Mouse (Mus musculus) forebrain, embryonic 11.5 days (tissue): ENCODE measurements around the gene As3mt. TPM values are rescaled to one million over a fixed set of nuclear protein-coding genes. Genes with fewer than 3 reads are reported as not detected.

Experiments
- ATAC-seq: fragments of 200-750 bp; cut with Nextera tagmentation; replicated peaks from 2 replicates; pipeline ENCODE4 v1.8.0; 2017; ENCODE audit warnings: moderate TSS enrichment; ENCODE audit not compliant: low FRiP score
- DNase-seq: peaks from one replicate; pipeline ENCODE4 v3.0.0-alpha.2; 2017; ENCODE audit warnings: low spot score
- H3K27ac ChIP-seq: fragments of 300-500 bp; sonication (generic); 2 replicates; pipeline ENCODE4 v1.5.1; 2014; ENCODE audit warnings: low read depth, low read length
- H3K27me3 ChIP-seq: fragments of 300-500 bp; sonication (generic); 2 replicates; pipeline ENCODE4 v1.6.1; 2014; ENCODE audit warnings: mild to moderate bottlenecking, low read length, mixed read lengths; ENCODE audit not compliant: control insufficient read depth, insufficient read depth
- H3K36me3 ChIP-seq: fragments of 300-500 bp; sonication (generic); 2 replicates; pipeline ENCODE4 v1.6.1; 2014; ENCODE audit warnings: mild to moderate bottlenecking, low read length, moderate library complexity, mixed read lengths; ENCODE audit not compliant: control insufficient read depth, insufficient read depth
- H3K4me1 ChIP-seq: fragments of 300-500 bp; sonication (generic); replicated peaks from 2 replicates; pipeline ENCODE4 v1.6.1; 2014; ENCODE audit warnings: low read length, mixed read lengths; ENCODE audit not compliant: control insufficient read depth, insufficient read depth
- H3K4me2 ChIP-seq: fragments of 300-500 bp; sonication (generic); 2 replicates; pipeline ENCODE4 v1.6.1; 2014; ENCODE audit warnings: low read depth, mild to moderate bottlenecking, low read length, moderate library complexity, mixed read lengths; ENCODE audit not compliant: severe bottlenecking
- H3K4me3 ChIP-seq: fragments of 300-500 bp; sonication (generic); 2 replicates; pipeline ENCODE4 v1.5.1; 2014; ENCODE audit warnings: low read depth, low read length
- H3K9ac ChIP-seq: fragments of 300-500 bp; sonication (generic); 2 replicates; pipeline ENCODE4 v1.6.1; 2014; ENCODE audit warnings: low read length
- H3K9me3 ChIP-seq: fragments of 300-500 bp; sonication (generic); 2 replicates; pipeline ENCODE4 v1.6.1; 2016; ENCODE audit warnings: low read length, mixed read lengths; ENCODE audit not compliant: control insufficient read depth
- WGBS: fragments of 180-500 bp; shearing (Covaris S2); extraction: QIAGEN DNeasy Blood & Tissue Kit; methylation state at CpG from one replicate; pipeline ENCODE4 v1.1.7; 2014; 5-methylcytosine and 5-hydroxymethylcytosine counted together
- polyA plus RNA-seq: library from polyadenylated mRNA; unstranded; fragments of >200 nt; fragmentation: Nextera tagmentation; extraction: Ambion mirVana; gene quantifications from 2 replicates; pipeline ENCODE4 v1.2.1, GENCODE M21; 2014

As3mt gene
- 19.4 and 24.0 TPM in 2 replicates for polyA plus RNA-seq

GRCm38 (mm10) chr19:46707296-46708151 lies at the start of gene As3mt:
Gene As3mt, plus strand, starts transcription at chr19:46707458.
- 14% methylated on average over 31 of the region's 31 CpGs for WGBS
- peak within 1 kb of the TSS; percentile 60 for H3K4me2 ChIP-seq
- H3K9me3 ChIP-seq = no peaks in the 10 kb centered on the region
- ATAC-seq = 0 out of 2 replicates have a peak, but pooled peaks have one; percentile 61
- no peaks in the 10 kb centered on the region for H3K27me3 ChIP-seq
- no peak within 1 kb of the TSS for H3K27ac ChIP-seq
- peak within 1 kb of the TSS; percentile 54 for H3K9ac ChIP-seq
- no peaks in the 10 kb centered on the region for H3K36me3 ChIP-seq
- H3K4me1 ChIP-seq = peaks cover 3% of the 10 kb centered on the region; the same call in 1 of the 2 replicates
- H3K4me3 ChIP-seq = peak within 1 kb of the TSS; percentile 45
- DNase-seq = peak; percentile 72

GRCm38 (mm10) chr19:46658348-46658747 lies 48.9 kb upstream of the As3mt start:
- H3K27me3 ChIP-seq = no peaks in the 10 kb centered on the region
- H3K4me2 ChIP-seq = no peak overlapping the region
- DNase-seq (no peak), ATAC-seq (no peak)
- H3K27ac ChIP-seq = no peak overlapping the region
- H3K9me3 ChIP-seq = no peaks in the 10 kb centered on the region
- WGBS = 92% methylated on average over 7 of the region's 7 CpGs
- H3K36me3 ChIP-seq = no peaks in the 10 kb centered on the region; the same call in 1 of the 2 replicates
- H3K4me1 ChIP-seq = no peaks in the 10 kb centered on the region
- no peak overlapping the region for H3K9ac ChIP-seq
- H3K4me3 ChIP-seq = no peak overlapping the region

GRCm38 (mm10) chr19:46658851-46659250 lies 48.4 kb upstream of the As3mt start:
- H3K4me3 ChIP-seq = no peak overlapping the region
- H3K4me1 ChIP-seq = no peaks in the 10 kb centered on the region
- H3K27ac ChIP-seq = no peak overlapping the region
- ATAC-seq (no peak), DNase-seq (no peak)
- no peak overlapping the region for H3K4me2 ChIP-seq
- H3K9me3 ChIP-seq = no peaks in the 10 kb centered on the region
- no peak overlapping the region for H3K9ac ChIP-seq
- no peaks in the 10 kb centered on the region for H3K27me3 ChIP-seq
- no peaks in the 10 kb centered on the region; the same call in 1 of the 2 replicates for H3K36me3 ChIP-seq
- 86% methylated on average over 9 of the region's 9 CpGs for WGBS

GRCm38 (mm10) chr19:46661511-46661910 lies 45.7 kb upstream of the As3mt start:
- no peak overlapping the region for H3K9ac ChIP-seq
- H3K27me3 ChIP-seq = no peaks in the 10 kb centered on the region
- ATAC-seq (no peak), DNase-seq (no peak)
- H3K4me3 ChIP-seq = no peak overlapping the region
- no peak overlapping the region for H3K27ac ChIP-seq
- 0 out of 2 replicates have a peak, but pooled peaks cover 2% of the 10 kb centered on the region for H3K4me1 ChIP-seq
- no peaks in the 10 kb centered on the region for H3K9me3 ChIP-seq
- H3K4me2 ChIP-seq = no peak overlapping the region
- H3K36me3 ChIP-seq = no peaks in the 10 kb centered on the region
- WGBS = 70% methylated on average over 4 of the region's 4 CpGs

- no peak for ATAC-seq
These were observed 45.0 kb upstream of the As3mt start for GRCm38 (mm10) chr19:46662214-46662613.

GRCm38 (mm10) chr19:46662784-46663183 lies 44.5 kb upstream of the As3mt start:
- Histone ChIP-seq H3K9me3 (no peaks in the 10 kb centered on the region), H3K4me2 (no peak overlapping the region), H3K27ac (no peak overlapping the region), H3K4me3 (no peak overlapping the region), H3K36me3 (no peaks in the 10 kb centered on the region), H3K9ac (no peak overlapping the region), H3K4me1 (0 out of 2 replicates have a peak, but pooled peaks cover 2% of the 10 kb centered on the region), H3K27me3 (no peaks in the 10 kb centered on the region)
- ATAC-seq = no peak
- WGBS = 84% methylated on average over 6 of the region's 6 CpGs
- DNase-seq = no peak

More at GRCm38 (mm10) chr19:46662214-46662613, 45.0 kb upstream of the As3mt start:
- 91% methylated on average over 8 of the region's 8 CpGs for WGBS
- no peaks in the 10 kb centered on the region for H3K36me3 ChIP-seq
- H3K27ac ChIP-seq = no peak overlapping the region
- DNase-seq = no peak
- H3K9me3 ChIP-seq = no peaks in the 10 kb centered on the region
- H3K9ac ChIP-seq = no peak overlapping the region
- H3K4me3 ChIP-seq = no peak overlapping the region
- 0 out of 2 replicates have a peak, but pooled peaks cover 2% of the 10 kb centered on the region for H3K4me1 ChIP-seq
- no peaks in the 10 kb centered on the region for H3K27me3 ChIP-seq
- H3K4me2 ChIP-seq = no peak overlapping the region

GRCm38 (mm10) chr19:46665474-46665873 lies 41.8 kb upstream of the As3mt start:
- ATAC-seq (no peak), DNase-seq (peak; percentile 62)
- no peaks in the 10 kb centered on the region for H3K27me3 ChIP-seq
- H3K27ac ChIP-seq = no peak overlapping the region
- H3K9me3 ChIP-seq = no peaks in the 10 kb centered on the region
- H3K4me2 ChIP-seq = no peak overlapping the region
- 0 out of 2 replicates have a peak, but pooled peaks cover 2% of the 10 kb centered on the region for H3K4me1 ChIP-seq
- no peak overlapping the region for H3K9ac ChIP-seq
- no peaks in the 10 kb centered on the region for H3K36me3 ChIP-seq
- 60% methylated on average over 7 of the region's 7 CpGs for WGBS
- no peak overlapping the region for H3K4me3 ChIP-seq

- Histone ChIP-seq H3K9me3 (no peaks in the 10 kb centered on the region), H3K27ac (no peak overlapping the region), H3K27me3 (no peaks in the 10 kb centered on the region), H3K4me1 (0 out of 2 replicates have a peak, but pooled peaks cover 2% of the 10 kb centered on the region), H3K4me2 (no peak overlapping the region), H3K4me3 (no peak overlapping the region), H3K36me3 (no peaks in the 10 kb centered on the region), H3K9ac (no peak overlapping the region)
- WGBS = 79% methylated on average over 11 of the region's 11 CpGs
- ATAC-seq (no peak), DNase-seq (no peak)
These were observed 40.0 kb upstream of the As3mt start for GRCm38 (mm10) chr19:46667300-46667699.
